Mouse (Mus musculus): Measurements from ENCODE around the gene Hnrnpa2b1. TPM values are rescaled to one million over a fixed set of nuclear protein-coding genes. Genes with fewer than 3 reads are reported as not detected.

Hnrnpa2b1 gene
- polyA plus RNA-seq (2017; shearing (Covaris generic)), result 1,434 TPM

GRCm38 (mm10) chr6:51469715-51470310 lies at the start of gene Hnrnpa2b1:
TSS of gene Hnrnpa2b1 (minus strand) at chr6:51469894.

DNA sequence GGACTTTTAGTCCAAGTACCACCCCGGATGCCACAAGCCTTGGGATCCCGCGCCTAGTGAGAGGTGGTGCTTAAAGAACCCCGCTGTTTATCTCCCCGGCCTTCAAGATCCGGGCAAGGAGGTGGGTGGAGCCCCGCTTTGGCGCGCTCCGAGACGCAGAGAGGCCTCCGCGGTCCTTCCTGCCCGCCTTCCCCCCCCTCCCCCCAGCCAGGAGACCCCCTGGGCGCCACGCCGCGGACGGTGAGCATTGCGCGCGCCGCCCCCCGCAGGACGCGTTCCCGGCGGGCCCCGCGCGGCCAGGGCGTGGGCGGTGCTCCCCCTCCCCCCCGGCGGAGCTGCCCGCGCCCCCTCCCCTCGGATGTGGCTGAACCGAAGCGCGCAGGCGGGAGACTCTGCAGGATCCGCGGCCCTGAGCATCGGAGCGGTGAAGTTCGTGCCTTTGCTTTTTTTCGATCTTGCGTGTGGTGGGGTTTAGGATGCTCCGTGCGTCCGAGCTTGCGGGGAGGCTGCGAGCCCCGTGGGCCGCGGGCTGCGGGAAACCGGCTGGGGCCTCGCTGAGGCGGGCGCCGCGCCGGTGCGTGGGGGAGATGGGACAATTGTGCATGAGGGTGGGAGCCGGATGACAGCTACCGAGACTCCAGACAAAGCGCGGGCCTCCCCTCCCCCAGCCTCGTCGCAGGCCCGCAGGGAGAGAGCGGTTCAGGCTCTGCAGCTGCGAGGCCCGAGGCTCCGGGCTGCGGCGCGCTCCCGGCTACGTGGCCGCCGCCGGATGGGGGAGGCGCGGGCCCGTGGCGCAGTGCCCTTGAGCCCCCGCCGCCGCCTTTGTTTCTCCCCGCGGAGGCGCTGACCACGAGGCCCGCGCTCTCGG lies 851 bp upstream of the Hnrnpa2b1 start, which contains the start of gene Cbx3:
TSS of gene Cbx3 (plus strand) at position 50 of the 868 bp plus-strand sequence.

GRCm38 (mm10) chr6:51432535-51433397 lies 36.9 kb downstream of the Hnrnpa2b1 start, which contains the start of gene Nfe2l3:
TSS of gene Nfe2l3 (plus strand) at chr6:51432670.

Other genes with a start within 250 kb of the Hnrnpa2b1 start
- gene Nfe2l3, start 37.2 kb downstream of the Hnrnpa2b1 start, polyA plus RNA-seq (2017; shearing (Covaris generic)), result 0.15 TPM
- 56.1 TPM for gene Cbx3, start 466 bp upstream of the Hnrnpa2b1 start, polyA plus RNA-seq (2017; shearing (Covaris generic))
- gene Snx10, start 54.0 kb upstream of the Hnrnpa2b1 start, polyA plus RNA-seq (2017; shearing (Covaris generic)), result 18.7 TPM